8 mouse cellular contexts compared by ENCODE assay signal in genomic region chr10:61534371-61535101, GRCm38 (mm10). TPM values are rescaled to one million over a fixed set of nuclear protein-coding genes. Genes with fewer than 3 reads are reported as not detected.
A peak's percentile ranks its signal among the peaks of the same experiment; 100 is the strongest.
DNase-seq lines count a peak whose midpoint lies in the region; ATAC-seq lines count a peak whose summit lies in the region.

No protein-coding gene starts in this region.

- no peak overlapping the region for H3K4me2 ChIP-seq in heart, embryonic 15.5 days
- no peak overlapping the region for H3K4me2 ChIP-seq in liver, embryonic 11.5 days

- no peak overlapping the region for H3K4me3 ChIP-seq in heart, embryonic 15.5 days
- no peak overlapping the region for H3K4me3 ChIP-seq in liver, embryonic 11.5 days (ENCODE audit: low read depth, low read length)

- H3K9me3 ChIP-seq in heart, embryonic 15.5 days (replicated peaks), result no peaks in the 10 kb centered on the region
- H3K9me3 ChIP-seq in liver, embryonic 11.5 days (ENCODE audit: control insufficient read depth, low read length), result no peaks in the 10 kb centered on the region

- no peaks in the 10 kb centered on the region for H3K27me3 ChIP-seq in heart, embryonic 15.5 days
- H3K27me3 ChIP-seq in liver, embryonic 11.5 days (replicated peaks; ENCODE audit: control insufficient read depth, insufficient read depth, low read length), result no peaks in the 10 kb centered on the region

- 66% methylated on average over 3 of the region's 3 CpGs for WGBS in heart, embryonic 15.5 days
- WGBS in liver, embryonic 11.5 days, result 82% methylated on average over 3 of the region's 3 CpGs

- peak overlapping the region; percentile 84 for H3K27ac ChIP-seq in heart, embryonic 15.5 days
- peak overlapping the region; percentile 43; the same call in 1 of the 2 replicates for H3K27ac ChIP-seq in liver, embryonic 11.5 days (ENCODE audit: low read depth, low read length)

- no peaks in the 10 kb centered on the region for H3K36me3 ChIP-seq in heart, embryonic 15.5 days
- H3K36me3 ChIP-seq in liver, embryonic 11.5 days (ENCODE audit: control insufficient read depth, insufficient read depth, low read length), result no peaks in the 10 kb centered on the region

- peak; percentile 37 for DNase-seq in R1 (ENCODE audit: low read depth, low spot score)
- peak; percentile 37 for DNase-seq in cerebellum, adult 9-11 months
- no peak for DNase-seq in liver, embryonic 11.5 days (ENCODE audit: low spot score)
- DNase-seq in neural tube, embryonic 10.5 days (ENCODE audit: extremely low spot score, low spot score), result peak; percentile 41
- DNase-seq in frontal cortex, postnatal 25 days (ENCODE audit: low spot score in 2 of 2), result no peak
- DNase-seq in ovary, postnatal 36 days (ENCODE audit: low spot score), result no peak

- peak; percentile 74 for ATAC-seq in heart, embryonic 15.5 days (replicated peaks; ENCODE audit: insufficient number of reproducible peaks, insufficient read depth, low FRiP score, low read depth)
- peak; percentile 85 for ATAC-seq in liver, embryonic 11.5 days (replicated peaks; ENCODE audit: low FRiP score)
- ATAC-seq in frontal cortex, adult (ENCODE audit: low TSS enrichment), result no peak

- no peak overlapping the region for H3K9ac ChIP-seq in heart, embryonic 15.5 days
- peak overlapping the region; percentile 12; the same call in 1 of the 2 replicates for H3K9ac ChIP-seq in liver, embryonic 11.5 days (ENCODE audit: low read depth, low read length)

- H3K4me1 ChIP-seq in heart, embryonic 15.5 days (replicated peaks), result peaks cover 46% of the 10 kb centered on the region
- H3K4me1 ChIP-seq in liver, embryonic 11.5 days (replicated peaks; ENCODE audit: control insufficient read depth, insufficient read depth, low read length), result peaks cover 23% of the 10 kb centered on the region

RNA-seq across cellular contexts. Expression of gene Lrrc20, which starts 58.9 kb away (rescaled TPM):
- polyA plus RNA-seq in heart, embryonic 15.5 days (2015; fragmentation: Nextera tagmentation; extraction: Ambion mirVana), result 10.4 and 12.9 TPM in 2 replicates
- 12.0 and 14.1 TPM in 2 replicates for polyA plus RNA-seq in liver, embryonic 11.5 days (2014; fragmentation: Nextera tagmentation; extraction: Ambion mirVana)

Comparison
In these comparisons a context has a peak if more than half of its experiments do, and no peak if none do; other contexts are left out.
1. DNase-seq: peak in R1 (single experiment), cerebellum, adult 9-11 months (single experiment) and neural tube, embryonic 10.5 days (single experiment); none in liver, embryonic 11.5 days (single experiment), frontal cortex, postnatal 25 days (0 of 2) and ovary, postnatal 36 days (single experiment).